Mouse (Mus musculus) forebrain, postnatal 0 days (tissue): ENCODE data around the gene Fem1a. TPM values are rescaled to one million over a fixed set of nuclear protein-coding genes. Genes with fewer than 3 reads are reported as not detected.
A peak's percentile ranks its signal among the peaks of the same experiment; 100 is the strongest.
"Not testable (repeated sequence)": the region's sequence is repeated elsewhere in the genome, so short reads cannot be mapped to it uniquely, and the experiment has no call there.

Experiments used
- ATAC-seq: fragments of 200-750 bp; cut with Nextera tagmentation; 2 replicates; pipeline ENCODE4 v1.8.0; 2017; ENCODE audit warnings: mild to moderate bottlenecking, moderate library complexity
- DNase-seq: peaks from one replicate; pipeline ENCODE4 v3.0.0-alpha.2; 2015
- H3K27ac ChIP-seq: fragments of 300-500 bp; sonication (generic); 2 replicates; pipeline ENCODE4 v1.5.1; 2014; ENCODE audit warnings: low read depth, mild to moderate bottlenecking, antibody characterized with exemption, low read length, moderate library complexity, mixed read lengths
- H3K27me3 ChIP-seq: fragments of 300-500 bp; sonication (generic); 2 replicates; pipeline ENCODE4 v1.6.1; 2014; ENCODE audit warnings: mild to moderate bottlenecking, low read length, mixed read lengths; ENCODE audit not compliant: insufficient read depth
- H3K36me3 ChIP-seq: fragments of 300-500 bp; sonication (generic); 2 replicates; pipeline ENCODE4 v1.6.1; 2014; ENCODE audit warnings: mild to moderate bottlenecking, moderate library complexity; ENCODE audit not compliant: insufficient read depth
- H3K4me1 ChIP-seq: fragments of 300-500 bp; sonication (generic); 2 replicates; pipeline ENCODE4 v1.6.1; 2014; ENCODE audit warnings: antibody characterized with exemption; ENCODE audit not compliant: insufficient read depth
- H3K4me2 ChIP-seq: fragments of 300-500 bp; sonication (generic); 2 replicates; pipeline ENCODE4 v1.6.1; 2014; ENCODE audit warnings: low read depth, mild to moderate bottlenecking, moderate library complexity
- H3K4me3 ChIP-seq: fragments of 300-500 bp; sonication (generic); 2 replicates; pipeline ENCODE4 v1.5.1; 2014; ENCODE audit warnings: low read depth, low read length, mixed read lengths
- H3K9ac ChIP-seq: fragments of 300-500 bp; sonication (generic); 2 replicates; pipeline ENCODE4 v1.6.1; 2014; ENCODE audit warnings: mild to moderate bottlenecking
- H3K9me3 ChIP-seq: fragments of 300-500 bp; sonication (generic); 2 replicates; pipeline ENCODE4 v1.6.1; 2016; ENCODE audit warnings: low read length
- CTCF ChIP-seq: sonication (generic); IDR thresholded peaks from 2 replicates; pipeline ENCODE4 v1.5.1; 2016; ENCODE audit warnings: antibody characterized with exemption, control low read depth, low read depth
- WGBS: fragments of 180-500 bp; shearing (Covaris S2); extraction: QIAGEN DNeasy Blood & Tissue Kit; methylation state at CpG from one replicate; pipeline ENCODE4 v1.1.7; 2014; 5-methylcytosine and 5-hydroxymethylcytosine counted together
- polyA plus RNA-seq: library from polyadenylated mRNA; unstranded; fragments of >200 nt; fragmentation: Nextera tagmentation; extraction: Ambion mirVana; gene quantifications from 2 replicates; pipeline ENCODE4 v1.2.1, GENCODE M21; 2015
- total RNA-seq: library from RNA; depleted of rRNA; stranded (reverse); fragments of >200 nt; gene quantifications from 2 replicates; pipeline ENCODE4 v1.2.3, GENCODE M21; 2014

The Fem1a gene
- total and polyA plus RNA-seq, 2 experiments from 2014 or later = 17.2 to 53.6 TPM

DNA sequence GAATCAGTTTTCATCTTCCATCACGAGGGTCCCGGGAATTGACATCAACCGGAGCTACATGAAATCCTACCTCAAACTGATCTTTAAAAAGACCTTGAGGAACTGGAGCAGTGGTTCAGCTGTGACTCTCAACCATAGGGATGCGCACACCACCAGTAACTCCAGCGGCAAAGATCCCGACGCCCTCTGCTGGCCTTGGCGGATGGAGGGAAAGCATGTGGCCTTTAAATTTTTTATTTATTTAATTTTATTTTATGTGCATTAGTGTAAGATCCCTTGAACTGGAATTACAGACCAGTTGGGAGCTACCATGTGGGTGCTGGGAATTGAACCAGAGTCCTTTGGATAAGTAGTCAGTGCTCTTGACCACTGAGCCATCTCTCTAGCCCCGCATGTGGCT, 1.2 kb upstream of the Fem1a start:
- DNase-seq (peak; percentile 77), ATAC-seq (peak; percentile 16)
- H3K4me3 ChIP-seq = no peak overlapping the region; the same call in 1 of the 2 replicates
- no peaks in the 10 kb centered on the region for H3K27me3 ChIP-seq
- peaks cover 22% of the 10 kb centered on the region for H3K4me1 ChIP-seq
- no peak for TF ChIP-seq CTCF
- peak overlapping the region; percentile 76 for H3K27ac ChIP-seq
- H3K9me3 ChIP-seq = no peaks in the 10 kb centered on the region
- WGBS = 16% methylated on average over 9 of the region's 9 CpGs
- H3K4me2 ChIP-seq = peak overlapping the region; percentile 42
- peaks cover 24% of the 10 kb centered on the region for H3K36me3 ChIP-seq
- peak overlapping the region; percentile 22 for H3K9ac ChIP-seq

DNA sequence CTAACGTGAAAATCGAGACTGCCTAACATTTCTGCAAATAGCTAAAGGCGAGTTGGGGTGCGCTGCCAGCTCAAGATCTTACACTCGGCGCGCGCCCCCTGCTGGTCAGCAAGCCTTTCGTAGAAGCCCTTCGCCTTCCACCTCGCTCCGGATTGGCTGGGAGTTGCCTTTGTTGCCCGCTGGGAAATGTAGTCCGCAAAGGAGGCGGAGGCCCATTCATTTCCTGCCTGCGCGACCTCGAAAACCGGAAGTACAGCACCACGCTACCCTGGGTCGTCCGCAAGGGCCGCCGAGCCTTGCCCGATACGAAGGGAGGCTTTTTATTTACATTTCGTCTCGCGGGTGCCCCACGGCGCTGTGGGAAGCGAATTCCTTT, 759 bp upstream of the Fem1a start:
- under 1% methylated on average over 32 of the region's 32 CpGs for WGBS
- peak; percentile 92 for ATAC-seq
- Histone ChIP-seq H3K27me3 (no peaks in the 10 kb centered on the region), H3K9ac (peak overlapping the region; percentile 53), H3K9me3 (no peaks in the 10 kb centered on the region), H3K36me3 (peaks cover 28% of the 10 kb centered on the region), H3K4me3 (peak overlapping the region; percentile 50), H3K4me1 (peaks cover 22% of the 10 kb centered on the region), H3K4me2 (peak overlapping the region; percentile 53), H3K27ac (peak overlapping the region; percentile 86)
- peak; percentile 99 for DNase-seq
- TF ChIP-seq CTCF = peak; percentile 95

DNA sequence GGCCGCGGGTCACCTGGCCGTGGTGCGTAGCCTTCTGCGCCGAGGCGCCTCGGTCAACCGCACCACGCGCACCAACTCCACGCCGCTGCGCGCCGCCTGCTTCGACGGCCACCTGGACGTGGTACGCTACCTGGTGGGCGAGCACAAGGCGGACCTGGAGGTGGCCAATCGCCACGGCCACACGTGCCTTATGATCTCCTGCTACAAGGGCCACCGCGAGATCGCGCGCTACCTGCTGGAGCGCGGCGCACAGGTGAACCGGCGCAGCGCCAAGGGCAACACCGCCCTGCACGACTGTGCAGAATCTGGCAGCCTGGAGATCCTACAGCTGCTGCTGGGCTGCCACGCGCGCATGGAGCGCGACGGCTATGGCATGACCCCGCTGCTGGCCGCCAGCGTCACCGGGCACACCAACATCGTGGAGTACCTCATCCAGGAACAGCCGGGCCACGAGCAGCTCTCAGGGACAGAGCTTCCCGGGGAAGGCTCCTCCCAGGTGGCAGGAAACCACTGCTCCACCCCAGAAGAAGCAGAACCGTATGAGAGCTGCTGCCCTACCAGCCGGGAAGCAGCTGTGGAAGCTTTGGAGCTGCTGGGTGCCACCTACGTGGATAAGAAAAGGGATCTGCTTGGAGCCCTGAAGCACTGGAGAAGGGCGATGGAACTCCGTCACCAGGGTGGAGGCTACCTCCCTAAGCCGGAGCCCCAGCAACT, 728 bp downstream of the Fem1a start:
- H3K36me3 ChIP-seq = peaks cover 42% of the 10 kb centered on the region
- DNase-seq (no peak), ATAC-seq (no peak)
- peak overlapping the region; percentile 50 for H3K4me3 ChIP-seq
- H3K27me3 ChIP-seq = no peaks in the 10 kb centered on the region
- peaks cover 20% of the 10 kb centered on the region; the same call in 1 of the 2 replicates for H3K4me1 ChIP-seq
- peak overlapping the region; percentile 72 for H3K9ac ChIP-seq
- WGBS = 23% methylated on average over 26 of the region's 58 CpGs
- TF ChIP-seq CTCF = no peak
- peak overlapping the region; percentile 91 for H3K4me2 ChIP-seq
- no peaks in the 10 kb centered on the region for H3K9me3 ChIP-seq
- H3K27ac ChIP-seq = peak overlapping the region; percentile 82

DNA sequence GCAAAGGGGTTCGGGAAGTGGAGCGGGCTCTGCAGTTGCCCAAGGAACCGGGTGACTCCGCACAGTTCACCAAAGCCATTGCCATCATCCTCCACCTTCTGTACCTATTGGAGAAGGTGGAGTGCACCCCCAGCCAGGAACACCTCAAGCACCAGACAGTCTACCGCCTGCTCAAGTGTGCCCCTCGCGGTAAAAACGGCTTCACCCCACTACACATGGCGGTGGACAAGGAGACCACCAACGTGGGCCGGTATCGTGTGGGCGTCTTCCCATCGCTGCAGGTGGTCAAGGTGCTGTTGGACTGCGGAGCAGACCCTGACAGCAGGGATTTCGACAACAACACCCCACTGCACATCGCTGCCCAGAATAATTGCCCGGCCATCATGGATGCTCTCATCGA, 1.7 kb downstream of the Fem1a start:
- not testable (repeated sequence) for H3K4me3 ChIP-seq, H3K27ac ChIP-seq, H3K9me3 ChIP-seq, ATAC-seq, H3K9ac ChIP-seq, DNase-seq, H3K27me3 ChIP-seq
- Histone ChIP-seq H3K4me1 (peaks cover 20% of the 10 kb centered on the region; the same call in 1 of the 2 replicates), H3K36me3 (peaks cover 51% of the 10 kb centered on the region), H3K4me2 (0 out of 2 replicates have a peak overlapping the region, but pooled peaks have one; percentile 91)
- 96% methylated on average over 19 of the region's 19 CpGs for WGBS

DNA sequence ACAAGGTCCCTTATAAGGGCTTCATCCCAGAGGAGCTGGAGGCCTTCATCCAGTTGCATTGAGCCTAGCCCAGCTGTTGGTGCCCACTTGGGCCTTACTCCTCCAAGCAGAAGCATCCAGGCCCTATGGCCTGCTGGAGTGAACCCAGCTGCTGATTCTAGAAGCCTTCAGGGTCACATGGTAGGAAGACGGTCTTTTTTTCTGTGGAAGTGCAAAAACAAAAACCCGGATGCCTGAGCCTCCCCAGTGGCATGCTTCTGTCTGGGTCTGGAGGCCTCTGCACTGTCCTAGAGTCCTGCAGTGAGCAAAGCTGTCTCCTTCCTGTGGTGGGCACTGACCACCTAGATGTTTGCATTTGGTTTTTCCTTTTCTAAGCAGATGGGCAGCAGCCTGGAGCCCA, 2.2 kb downstream of the Fem1a start:
- H3K4me3 ChIP-seq, H3K9me3 ChIP-seq, DNase-seq, H3K9ac ChIP-seq, ATAC-seq, H3K27me3 ChIP-seq, H3K27ac ChIP-seq, H3K4me2 ChIP-seq: not testable (repeated sequence)
- H3K4me1 ChIP-seq = peaks cover 20% of the 10 kb centered on the region; the same call in 1 of the 2 replicates
- peaks cover 51% of the 10 kb centered on the region for H3K36me3 ChIP-seq
- WGBS = 73% methylated on average over 2 of the region's 2 CpGs

DNA sequence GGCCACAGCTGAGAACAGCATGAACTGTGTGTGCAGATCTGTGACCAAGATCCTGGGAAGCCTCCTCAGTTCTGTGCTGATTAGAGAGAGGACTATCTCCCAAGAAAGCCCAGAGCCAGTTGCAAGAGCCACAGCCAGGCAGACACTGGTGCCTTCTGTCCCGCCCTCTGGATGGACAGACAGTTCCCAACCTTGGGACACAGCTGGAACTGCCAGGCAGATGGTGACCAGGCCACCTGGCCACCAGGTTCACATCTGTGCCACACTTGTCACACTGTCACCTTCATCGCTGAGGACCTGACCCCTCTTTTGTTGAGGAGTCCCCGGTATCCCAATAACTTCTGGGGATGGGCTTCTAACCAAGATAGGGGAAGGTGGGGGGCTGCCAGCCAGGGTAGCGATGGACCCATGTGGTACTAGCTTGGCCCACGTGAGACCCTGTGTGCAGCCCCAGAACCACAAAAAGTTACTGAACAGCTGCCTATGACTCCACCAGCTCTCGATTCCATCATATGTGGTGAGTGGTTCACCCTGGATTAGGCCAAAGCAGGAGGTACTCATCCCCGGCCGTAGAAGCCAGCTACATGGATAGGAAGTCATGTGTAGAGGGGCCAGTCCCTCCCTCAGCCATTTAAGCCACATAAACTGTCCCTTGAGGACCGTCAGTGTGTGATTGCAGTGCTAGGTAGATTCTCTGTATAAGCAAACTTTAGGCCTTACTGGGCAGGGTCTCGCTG, 2.9 kb downstream of the Fem1a start:
- 90% methylated on average over 10 of the region's 10 CpGs for WGBS
- ATAC-seq (no peak), DNase-seq (no peak)
- Histone ChIP-seq H3K27me3 (no peaks in the 10 kb centered on the region), H3K4me1 (peaks cover 20% of the 10 kb centered on the region; the same call in 1 of the 2 replicates), H3K9me3 (no peaks in the 10 kb centered on the region), H3K4me2 (no peak overlapping the region), H3K36me3 (peaks cover 51% of the 10 kb centered on the region), H3K9ac (no peak overlapping the region), H3K27ac (no peak overlapping the region), H3K4me3 (no peak overlapping the region)
- TF ChIP-seq CTCF = no peak

DNA sequence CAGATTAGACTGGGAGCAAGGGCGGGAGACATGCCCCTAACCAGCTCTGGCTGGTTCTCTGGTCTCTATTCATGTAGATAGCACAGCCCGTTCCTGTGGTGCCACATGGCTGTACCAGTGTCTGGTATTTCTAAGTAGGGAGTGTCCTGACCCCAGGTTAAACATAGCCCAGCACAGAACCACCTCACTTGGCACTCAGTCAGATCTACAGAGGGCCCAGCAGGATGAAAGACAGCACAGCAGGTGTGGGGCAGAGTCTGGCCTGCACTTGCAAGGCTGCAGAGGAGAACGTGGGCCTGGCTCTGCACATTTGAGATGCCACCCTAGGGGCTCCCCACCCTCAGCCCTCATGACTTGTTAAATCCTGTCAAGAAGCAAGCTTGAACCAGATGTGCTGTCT, 4.6 kb downstream of the Fem1a start:
- Histone ChIP-seq H3K27me3 (no peaks in the 10 kb centered on the region), H3K9ac (no peak overlapping the region), H3K4me3 (no peak overlapping the region), H3K4me2 (no peak overlapping the region), H3K27ac (no peak overlapping the region), H3K9me3 (no peaks in the 10 kb centered on the region), H3K36me3 (peaks cover 59% of the 10 kb centered on the region), H3K4me1 (peaks cover 14% of the 10 kb centered on the region; the same call in 1 of the 2 replicates)
- TF ChIP-seq CTCF = no peak
- ATAC-seq (no peak), DNase-seq (no peak)
- WGBS = 74% methylated on average over 3 of the region's 3 CpGs
